9 mouse cellular contexts compared by ENCODE assay signal in genomic region chr2:84811880-84812279, GRCm38 (mm10). TPM values are rescaled to one million over a fixed set of nuclear protein-coding genes. Genes with fewer than 3 reads are reported as not detected.
A peak's percentile ranks its signal among the peaks of the same experiment; 100 is the strongest.
DNase-seq lines count a peak whose midpoint lies in the region; ATAC-seq lines count a peak whose summit lies in the region.
"Had no signal": no experiment of that assay in that cellular context is flagged by ENCODE, and none has a peak within 500 bp of the region (broad histone marks: within the 10 kb centered on the region; RNA-seq: fewer than 3 reads in every experiment).

No protein-coding gene starts in this region.

- H3K9ac ChIP-seq in heart, embryonic 15.5 days: no peak overlapping the region

- 12% methylated on average over 7 of the region's 7 CpGs for WGBS in heart, embryonic 15.5 days

- H3K4me2 ChIP-seq in heart, embryonic 15.5 days: peak overlapping the region; percentile 19

- no peaks in the 10 kb centered on the region for H3K27me3 ChIP-seq in heart, embryonic 15.5 days

- H3K4me1 ChIP-seq in heart, embryonic 15.5 days (replicated peaks): peaks cover 22% of the 10 kb centered on the region

- H3K27ac ChIP-seq in heart, embryonic 15.5 days: peak overlapping the region; percentile 81

- 0 out of 2 replicates have a peak, but pooled peaks cover 6% of the 10 kb centered on the region for H3K36me3 ChIP-seq in heart, embryonic 15.5 days

- H3K4me3 ChIP-seq in heart, embryonic 15.5 days: no peak overlapping the region

- peak; percentile 54 for ATAC-seq in heart, embryonic 15.5 days (replicated peaks; ENCODE audit: insufficient number of reproducible peaks, insufficient read depth, low FRiP score, low read depth)
- ATAC-seq in megakaryocyte progenitor cell, adult 5-6 weeks (replicated peaks; ENCODE audit: poor library complexity): peak; percentile 84

- H3K9me3 ChIP-seq in heart, embryonic 15.5 days (replicated peaks): no peaks in the 10 kb centered on the region

- peak; percentile 84 for DNase-seq in spleen, adult 12 weeks (ENCODE audit: low spot score)
- no peak for DNase-seq in spleen, adult 18-20 months
- DNase-seq in frontal cortex, postnatal 10 days (ENCODE audit: low spot score in 2 of 2): no peak
- DNase-seq in right cerebral cortex, adult 18-20 months: no peak
- no peak for DNase-seq in frontal cortex, postnatal 14 days (ENCODE audit: low spot score in 2 of 2)
- DNase-seq in layer of hippocampus, adult 11-12 months (ENCODE audit: low spot score): no peak

RNA-seq across cellular contexts. Expression of gene Smtnl1, which starts 10.6 kb away (rescaled TPM):
- polyA plus RNA-seq in heart, embryonic 15.5 days (2015; fragmentation: Nextera tagmentation; extraction: Ambion mirVana): 0.25 and 0.38 TPM in 2 replicates
- total RNA-seq in megakaryocyte progenitor cell, adult 5-6 weeks (2015): not detected in 2 replicates
- total RNA-seq in megakaryocyte progenitor cell, adult 5-6 weeks (2017): 0.24 TPM in 1 of 2 replicates, not detected in the other
- total RNA-seq: neutrophil, adult 5-6 weeks had no signal

RNA-seq across cellular contexts. Expression of gene Ube2l6, which starts 13.3 kb away (rescaled TPM):
- polyA plus RNA-seq in heart, embryonic 15.5 days (2015; fragmentation: Nextera tagmentation; extraction: Ambion mirVana): 128 and 145 TPM in 2 replicates
- total RNA-seq in megakaryocyte progenitor cell, adult 5-6 weeks (2015): 9.6 and 11.2 TPM in 2 replicates
- total RNA-seq in megakaryocyte progenitor cell, adult 5-6 weeks (2017): 8.5 and 12.7 TPM in 2 replicates

RNA-seq across cellular contexts. Expression of gene Timm10, which starts 14.9 kb away (rescaled TPM):
- 76.6 TPM in 2 replicates for polyA plus RNA-seq in heart, embryonic 15.5 days (2015; fragmentation: Nextera tagmentation; extraction: Ambion mirVana)
- 40.2 and 55.6 TPM in 2 replicates for total RNA-seq in megakaryocyte progenitor cell, adult 5-6 weeks (2015)
- total RNA-seq in megakaryocyte progenitor cell, adult 5-6 weeks (2017): 39.6 and 46.2 TPM in 2 replicates

RNA-seq across cellular contexts. Expression of gene Slc43a1, which starts 26.8 kb away (rescaled TPM):
- polyA plus RNA-seq in heart, embryonic 15.5 days (2015; fragmentation: Nextera tagmentation; extraction: Ambion mirVana): 8.6 and 11.5 TPM in 2 replicates
- 25.7 and 33.4 TPM in 2 replicates for total RNA-seq in megakaryocyte progenitor cell, adult 5-6 weeks (2015)
- 14.2 and 15.0 TPM in 2 replicates for total RNA-seq in megakaryocyte progenitor cell, adult 5-6 weeks (2017)

RNA-seq across cellular contexts. Expression of gene Serping1, which starts 36.6 kb away (rescaled TPM):
- 45.2 and 53.2 TPM in 2 replicates for polyA plus RNA-seq in heart, embryonic 15.5 days (2015; fragmentation: Nextera tagmentation; extraction: Ambion mirVana)
- 0.22 TPM in 1 of 2 replicates, not detected in the other for total RNA-seq in megakaryocyte progenitor cell, adult 5-6 weeks (2015)
- total RNA-seq in megakaryocyte progenitor cell, adult 5-6 weeks (2017): not detected in 2 replicates
- total RNA-seq: neutrophil, adult 5-6 weeks had no signal
